Mouse (Mus musculus): ENCODE measurements around the gene Baz1a.

Baz1a gene

DNA sequence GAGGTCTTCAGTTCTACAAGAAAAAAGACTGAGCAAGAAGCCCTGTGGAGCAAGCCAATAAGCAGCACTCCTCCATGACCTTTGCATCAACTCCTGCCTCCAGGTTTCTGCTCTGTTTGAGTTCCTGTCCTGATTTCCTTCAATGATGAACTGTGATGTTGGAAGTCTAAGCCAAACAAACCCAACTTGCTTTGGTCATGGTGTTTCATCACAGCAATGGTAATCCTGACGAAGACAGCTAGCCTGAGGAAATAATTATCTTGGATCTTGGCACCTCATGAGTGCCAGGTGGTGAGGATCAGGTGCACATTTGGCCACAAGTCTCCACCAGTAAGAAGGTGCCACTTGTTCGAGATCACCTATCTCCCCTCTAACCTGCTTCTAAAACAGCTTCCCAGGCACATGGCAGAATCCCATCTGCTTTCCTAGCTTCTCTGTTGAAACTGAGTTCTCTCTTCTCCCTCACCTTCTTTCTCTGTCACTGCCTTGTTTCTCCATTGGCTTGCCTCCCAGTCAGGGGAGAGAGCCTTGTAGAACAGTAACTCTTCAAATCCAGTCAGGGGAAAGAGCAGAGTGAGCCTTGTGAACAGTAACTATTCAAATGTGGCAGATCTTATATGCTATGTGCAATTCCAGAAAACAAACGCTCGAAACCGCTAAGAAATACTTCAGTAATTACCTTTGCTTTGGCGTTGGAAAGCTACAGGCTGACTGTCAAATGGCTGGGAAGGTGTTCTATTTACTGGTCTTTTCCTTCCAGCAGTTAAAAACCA, at the start of gene Baz1a:
TSS of gene Baz1a (minus strand) at position 723 of the 773 bp plus-strand sequence.
- DNase-seq (ENCODE audit: low read depth, low spot score): no peak

DNA sequence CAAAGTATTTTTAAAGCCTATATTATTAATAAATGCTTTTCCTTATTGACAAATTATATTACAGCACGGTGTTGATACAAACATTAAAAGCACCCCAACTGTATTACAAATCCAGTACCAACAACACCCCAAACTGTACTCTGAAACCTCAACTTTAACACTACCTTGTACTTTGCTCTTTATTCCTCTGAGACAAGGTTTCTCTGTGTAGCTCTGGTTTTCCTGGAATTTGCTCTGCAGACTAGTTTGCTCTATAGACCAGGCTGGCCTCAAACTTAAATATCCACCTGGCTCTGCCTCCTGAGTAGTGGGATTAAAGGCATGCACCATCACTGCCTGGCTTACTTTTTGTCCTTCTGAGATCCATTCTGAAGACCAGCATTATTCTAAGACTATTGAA, 48.0 kb upstream of the Baz1a start:
- no peak for DNase-seq (ENCODE audit: low read depth, low spot score)

DNA sequence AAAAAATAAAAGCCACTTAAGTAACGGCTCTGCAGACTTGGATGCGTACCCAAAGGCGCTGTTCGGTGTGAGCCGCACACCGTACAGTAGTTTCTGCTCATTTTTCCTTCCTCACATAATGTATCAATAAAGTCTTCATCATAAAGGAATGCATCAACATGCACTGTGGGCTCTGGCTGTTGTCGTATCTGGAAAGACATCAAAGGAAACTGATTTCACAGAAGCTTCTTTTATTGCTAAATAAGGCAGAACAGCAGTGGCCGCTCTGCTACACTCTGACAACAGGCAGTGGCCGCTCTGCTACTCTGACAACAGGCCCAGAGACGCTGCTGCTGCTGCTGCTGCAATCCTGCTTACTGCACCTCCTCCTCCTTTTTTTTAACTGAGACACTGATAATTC, 46.9 kb upstream of the Baz1a start:
- DNase-seq (ENCODE audit: low read depth, low spot score): no peak

DNA sequence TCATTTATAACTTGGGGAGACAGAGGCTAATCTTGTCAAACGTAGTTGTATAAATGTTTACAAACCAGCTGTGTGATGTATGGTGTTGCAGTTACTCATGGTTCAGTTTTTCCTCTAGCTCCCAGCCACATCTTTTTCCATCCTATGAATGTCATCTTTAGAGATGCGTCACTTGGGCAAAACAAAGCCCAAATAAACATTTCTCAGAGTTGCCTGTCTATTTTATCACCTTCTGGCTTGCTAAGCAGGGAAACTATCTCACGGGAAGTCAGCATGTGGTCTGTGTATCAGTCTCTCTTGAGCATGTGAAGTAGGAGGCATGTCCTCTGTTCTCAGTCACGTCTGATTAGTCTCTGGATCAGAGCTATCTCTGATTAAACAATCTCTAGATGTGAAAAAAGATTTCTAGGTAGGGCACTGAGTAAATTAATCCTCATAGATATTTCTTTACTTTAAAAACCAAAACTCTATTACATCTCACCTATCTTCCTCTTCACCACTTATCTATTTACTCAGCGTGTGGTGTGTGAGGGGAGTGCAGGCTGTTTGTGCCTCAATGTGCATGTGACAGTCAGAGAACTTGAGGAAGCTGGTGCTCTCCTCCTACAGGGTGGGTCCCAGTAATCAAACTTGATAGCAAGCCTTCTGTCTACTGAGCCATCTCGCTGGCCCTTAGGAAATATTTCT, 46.2 kb upstream of the Baz1a start:
- no peak for DNase-seq (ENCODE audit: low read depth, low spot score)

DNA sequence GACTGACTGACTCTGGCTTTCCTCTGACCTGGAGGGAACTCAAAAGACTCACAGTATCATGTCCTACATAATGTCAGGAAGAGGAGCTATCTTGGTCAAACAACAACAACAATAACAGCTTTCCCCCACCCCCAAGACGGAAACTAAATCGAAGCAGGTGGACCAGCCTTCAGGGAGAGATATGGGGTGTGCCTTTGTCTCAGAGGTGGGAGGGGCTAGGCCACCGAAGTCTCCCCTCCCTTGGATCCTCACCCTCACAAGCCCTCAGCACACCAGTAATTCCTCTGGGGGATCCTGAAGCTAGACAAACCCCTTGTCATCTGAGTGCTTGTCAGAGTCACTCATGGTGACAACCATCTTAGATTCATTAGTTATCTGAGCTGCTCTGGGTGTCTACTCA, 45.7 kb upstream of the Baz1a start:
- no peak for DNase-seq (ENCODE audit: low read depth, low spot score)

DNA sequence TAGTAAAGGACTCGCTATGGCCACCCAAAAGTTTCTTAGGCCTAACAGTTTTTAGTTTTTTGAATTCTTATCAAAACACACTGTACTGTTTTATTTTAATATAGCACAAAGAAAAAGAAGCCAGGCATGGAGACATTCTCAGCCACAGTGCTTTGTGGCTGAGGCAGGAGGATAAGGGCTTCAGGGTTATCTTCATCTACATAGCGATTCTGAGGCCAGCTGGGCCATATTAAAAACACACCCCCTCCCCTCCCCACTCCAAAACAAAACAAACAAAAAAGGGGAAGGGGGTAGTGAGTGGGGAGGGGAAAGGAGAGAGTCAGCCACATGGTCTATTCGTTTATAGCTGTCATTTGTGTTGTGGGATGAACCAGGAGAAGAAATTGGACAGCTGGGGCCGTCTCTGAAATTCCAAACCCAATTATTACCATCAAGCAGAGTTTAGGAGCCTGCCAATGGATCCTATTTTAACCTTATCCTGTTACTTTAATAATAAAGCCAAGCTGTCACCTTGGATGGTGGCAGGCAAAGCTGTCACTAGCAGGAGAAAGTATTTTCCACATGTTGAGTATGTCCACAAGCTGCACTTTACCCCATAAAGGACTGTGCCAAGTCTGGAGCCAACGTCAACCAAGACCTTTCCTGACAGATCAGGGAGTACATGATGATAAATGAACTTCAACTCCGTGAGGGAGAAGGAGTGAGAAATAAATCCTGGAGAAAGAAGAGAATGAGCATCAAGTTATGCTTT, 44.9 kb upstream of the Baz1a start:
- DNase-seq (ENCODE audit: low read depth, low spot score): no peak

DNA sequence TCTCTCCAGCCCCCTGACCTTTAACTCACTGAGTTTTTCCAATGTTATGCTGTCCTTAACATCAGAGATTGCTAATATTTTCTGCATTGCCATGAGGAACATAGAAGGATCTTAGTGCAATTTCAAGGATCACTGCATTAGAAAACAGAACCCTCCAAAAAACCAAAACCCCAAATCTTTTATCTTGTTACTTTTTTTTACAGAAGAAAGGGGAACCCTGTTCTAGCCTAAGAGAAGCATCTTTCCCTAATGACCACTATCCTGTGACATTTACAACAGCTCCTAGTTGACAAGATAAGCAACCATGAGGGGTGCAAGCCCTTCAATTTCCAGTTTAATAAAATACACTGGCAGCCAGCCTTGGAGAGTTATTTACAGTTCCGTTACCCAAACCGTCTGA, 42.6 kb upstream of the Baz1a start:
- DNase-seq (ENCODE audit: low read depth, low spot score): no peak

DNA sequence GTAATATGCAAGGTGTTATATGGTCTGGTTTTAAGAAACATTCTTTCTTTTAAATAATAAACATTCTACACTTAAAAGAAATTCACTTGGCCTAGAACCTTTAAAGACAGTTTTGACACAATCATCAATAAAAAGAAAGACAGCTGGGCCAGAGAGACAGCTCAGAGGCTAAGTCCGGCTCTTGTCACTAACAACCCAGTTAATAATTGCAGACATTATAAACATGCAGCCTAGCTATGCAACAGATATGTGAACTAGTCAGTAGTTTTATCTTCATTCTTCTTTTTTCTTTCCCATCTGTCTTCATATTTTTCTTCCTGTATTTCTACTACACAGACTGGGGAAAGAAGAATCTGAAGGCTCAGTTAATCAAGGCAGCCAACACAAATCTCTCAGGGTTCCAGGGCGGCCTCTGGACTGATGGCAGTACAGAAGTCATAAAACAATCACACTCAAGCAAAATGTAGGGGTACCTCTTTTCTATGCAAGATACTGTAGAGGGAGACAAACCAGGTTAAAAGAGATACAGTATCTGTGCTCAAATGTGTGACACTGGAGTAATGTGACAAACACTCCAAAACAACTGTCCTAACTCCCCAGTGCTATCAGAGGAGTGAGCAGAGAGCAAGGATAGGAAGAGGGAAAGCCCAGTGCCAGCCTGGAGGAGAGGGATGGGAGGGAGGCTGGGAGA, 40.5 kb upstream of the Baz1a start:
- no peak for DNase-seq (ENCODE audit: low read depth, low spot score)

DNA sequence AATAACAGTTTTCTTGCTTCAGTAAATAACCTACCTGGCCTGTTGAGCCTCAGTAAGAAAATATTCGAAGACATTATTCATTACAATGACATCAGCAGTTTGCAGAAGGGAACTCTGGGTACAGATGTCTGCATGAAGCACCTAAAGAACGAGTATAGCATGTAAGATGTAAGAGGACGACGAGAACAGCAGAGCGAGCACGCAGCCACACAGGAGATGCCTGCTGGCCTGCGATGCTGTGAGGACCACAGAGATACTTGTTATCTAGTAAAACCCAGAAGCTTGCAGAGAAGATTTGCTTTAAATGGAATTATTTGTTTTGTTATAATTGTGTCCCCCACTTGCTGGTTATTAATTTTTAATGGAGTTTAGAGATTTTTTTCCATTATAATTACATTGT, 39.1 kb upstream of the Baz1a start:
- DNase-seq (ENCODE audit: low read depth, low spot score): no peak

DNA sequence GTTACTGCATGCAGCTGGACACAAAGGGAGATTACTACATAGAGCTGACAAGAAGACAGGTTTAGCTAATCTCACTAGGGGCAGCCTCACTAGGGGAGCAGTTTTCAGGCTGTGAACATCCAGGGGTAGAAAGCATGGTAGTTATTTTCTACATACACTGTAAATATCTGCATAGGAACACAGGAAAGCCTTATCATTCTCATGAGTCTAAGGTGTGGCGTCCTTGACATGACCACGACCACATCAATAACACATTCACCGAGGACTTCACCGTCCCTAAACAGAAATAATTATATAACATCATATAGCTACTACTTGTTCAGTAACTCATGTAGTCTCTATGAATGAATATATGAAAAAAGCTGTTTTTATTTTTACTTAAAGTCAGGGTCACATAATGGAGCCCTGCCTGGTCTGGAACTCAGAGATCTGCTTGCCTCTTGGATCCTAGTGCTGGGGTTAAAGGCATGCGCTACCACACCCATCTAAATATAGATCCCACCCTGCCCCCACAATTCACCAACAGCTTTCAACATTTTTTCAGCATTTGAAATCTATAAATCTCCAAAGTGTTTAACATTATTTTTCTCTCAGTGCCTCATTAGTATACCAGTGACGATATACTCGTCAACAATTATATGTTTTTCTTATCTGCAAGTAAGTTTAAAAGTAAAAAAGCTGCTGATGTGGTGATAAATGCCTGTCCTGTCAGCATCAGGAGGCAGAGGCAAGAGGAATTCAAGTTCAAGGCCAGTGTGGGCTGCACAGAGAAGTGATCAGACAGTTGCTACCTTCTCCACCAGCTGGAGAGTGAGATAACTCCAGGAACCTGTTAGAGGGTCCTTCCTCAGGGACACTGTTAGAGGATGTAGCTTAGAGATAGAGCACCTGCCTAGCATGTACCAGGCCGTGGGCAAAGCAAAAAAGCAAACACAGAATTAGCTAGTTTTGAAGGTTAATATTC, 37.3 kb upstream of the Baz1a start:
- DNase-seq (ENCODE audit: low read depth, low spot score): no peak

DNA sequence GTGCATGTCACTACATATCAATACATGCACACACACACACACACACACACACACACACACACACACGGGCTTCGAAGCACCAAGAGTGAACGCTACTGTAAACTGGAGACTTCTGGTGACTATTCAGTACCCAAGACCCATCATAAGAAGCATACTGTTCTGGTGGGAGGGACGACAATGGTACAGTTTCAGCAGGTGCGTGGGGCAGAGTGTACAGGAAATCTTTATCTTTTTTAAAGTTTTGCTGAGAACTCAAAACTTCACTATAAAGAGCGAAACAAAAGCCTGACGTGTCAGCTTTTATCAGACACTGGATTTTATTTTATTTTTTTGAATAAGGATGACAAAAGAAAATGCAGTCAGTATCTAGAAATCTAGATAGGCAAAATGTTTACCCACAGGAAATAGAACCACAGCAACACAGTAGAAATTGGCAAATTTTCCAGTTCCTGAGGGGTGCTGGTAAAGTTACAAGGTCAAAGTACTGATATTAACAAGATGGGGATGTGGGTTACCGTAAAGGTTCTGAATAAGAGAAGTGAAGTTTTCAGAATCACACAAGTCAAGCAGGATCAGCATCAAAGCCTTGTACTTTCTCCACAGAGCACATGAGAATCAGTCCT, 35.7 kb upstream of the Baz1a start:
- no peak for DNase-seq (ENCODE audit: low read depth, low spot score)

DNA sequence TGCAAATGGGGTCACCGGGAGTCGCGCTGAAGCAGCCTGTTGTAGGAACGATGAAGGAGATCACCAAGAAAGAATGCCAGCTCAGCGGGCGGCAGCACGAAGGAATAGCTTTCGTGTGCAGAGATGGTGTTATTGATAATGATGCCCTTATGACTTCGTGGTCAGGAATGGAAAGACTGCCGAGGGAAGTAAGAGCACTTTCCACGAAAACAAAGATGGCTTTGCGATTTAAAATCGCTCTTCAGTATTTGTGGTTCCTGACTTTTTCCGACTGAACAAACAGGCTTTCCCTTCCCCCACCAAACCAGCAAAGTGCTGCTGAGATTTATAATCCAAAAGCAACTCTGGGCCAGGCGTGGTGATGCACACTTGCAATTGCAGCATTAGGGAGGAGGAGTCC, 26.9 kb upstream of the Baz1a start:
- no peak for DNase-seq (ENCODE audit: low read depth, low spot score)

DNA sequence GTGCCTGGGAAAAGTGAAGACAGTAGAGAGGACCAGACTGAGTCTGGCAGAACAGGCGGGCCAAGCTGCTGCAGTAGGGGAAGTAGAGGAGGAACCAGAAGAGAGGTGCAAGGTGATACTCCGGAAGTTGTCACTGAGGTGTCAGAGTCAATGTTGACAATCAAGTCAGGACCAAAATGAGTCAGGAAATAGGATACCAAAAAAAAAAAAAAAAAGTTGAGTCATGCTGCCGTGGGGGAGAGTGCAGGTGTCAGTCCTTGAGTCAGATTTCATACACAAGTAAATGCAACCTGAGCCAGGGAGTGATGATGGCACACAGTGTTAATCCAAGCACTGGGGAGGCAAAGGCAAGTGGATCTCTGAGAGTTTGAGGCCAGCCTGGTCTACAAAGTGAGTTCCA, 12.9 kb upstream of the Baz1a start:
- DNase-seq (ENCODE audit: low read depth, low spot score): no peak

DNA sequence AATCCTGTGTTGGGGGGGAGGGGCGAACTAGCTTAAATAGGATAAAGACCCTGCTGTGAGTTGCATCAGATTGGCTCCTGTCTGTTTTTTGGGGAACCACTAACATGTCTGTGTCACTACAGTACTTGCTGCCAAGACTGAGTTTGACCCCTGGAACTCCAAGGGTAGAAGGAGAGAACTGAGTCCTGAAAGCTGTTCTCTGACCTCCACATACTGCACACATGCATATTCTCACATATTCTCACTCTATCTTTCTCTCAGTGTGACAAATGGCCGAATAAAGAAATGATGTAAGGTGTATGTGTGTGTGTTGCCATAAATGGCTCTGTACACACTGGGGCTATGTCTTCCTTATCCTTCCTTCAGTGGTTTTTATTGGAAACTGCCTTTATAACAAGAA, 9.1 kb upstream of the Baz1a start:
- DNase-seq (ENCODE audit: low read depth, low spot score): no peak

DNA sequence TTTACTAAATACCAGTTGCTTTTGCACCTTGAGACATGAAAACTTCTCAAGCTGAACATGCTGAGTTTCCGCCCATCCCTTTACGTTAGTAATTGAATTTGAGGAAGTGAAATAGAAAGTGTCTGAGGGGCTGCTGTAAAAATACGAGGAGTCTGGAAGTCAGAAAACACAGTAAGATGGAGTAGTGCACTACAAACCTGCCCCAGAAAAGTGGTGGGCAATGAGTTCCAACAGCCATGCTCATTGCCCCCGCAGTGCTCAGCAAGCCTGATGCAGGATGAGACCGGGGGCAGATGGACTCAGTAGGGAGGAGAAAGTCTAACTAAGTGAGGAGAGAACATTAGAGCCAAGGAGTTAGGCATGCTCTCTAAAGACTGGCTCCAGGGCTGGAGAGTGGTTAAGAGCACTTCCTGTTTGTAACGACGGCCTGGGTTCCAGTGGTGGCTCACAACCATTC, 5.3 kb upstream of the Baz1a start:
- DNase-seq (ENCODE audit: low read depth, low spot score): no peak

DNA sequence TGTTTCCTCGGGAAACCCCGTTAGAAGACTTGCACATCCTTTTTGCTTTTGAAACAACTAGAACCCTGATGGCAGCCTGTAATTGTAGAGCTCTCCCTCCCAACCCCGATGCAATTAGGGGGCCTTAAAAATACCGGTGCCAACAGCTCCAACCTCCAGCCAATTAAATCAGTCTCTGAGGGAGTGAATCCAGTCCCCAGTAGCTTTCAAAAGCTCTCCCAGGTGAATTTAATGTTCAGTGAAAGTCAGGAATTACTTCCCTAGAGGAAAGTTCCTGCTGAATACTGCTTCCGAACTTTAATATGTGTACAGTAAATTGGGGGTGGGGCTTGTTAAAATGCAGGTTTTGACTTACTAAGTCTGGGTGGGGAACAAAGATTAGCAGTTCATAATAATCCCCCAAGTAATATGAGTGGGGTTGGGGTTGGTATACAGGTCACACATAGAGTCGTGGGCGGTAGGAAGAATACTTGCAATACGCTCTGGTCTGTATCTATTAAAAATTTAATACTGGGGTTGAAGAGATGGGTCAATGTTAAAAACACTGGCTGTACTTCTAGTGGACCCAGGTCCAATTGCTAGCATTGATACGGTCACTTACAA, 3.1 kb upstream of the Baz1a start:
- no peak for DNase-seq (ENCODE audit: low read depth, low spot score)

DNA sequence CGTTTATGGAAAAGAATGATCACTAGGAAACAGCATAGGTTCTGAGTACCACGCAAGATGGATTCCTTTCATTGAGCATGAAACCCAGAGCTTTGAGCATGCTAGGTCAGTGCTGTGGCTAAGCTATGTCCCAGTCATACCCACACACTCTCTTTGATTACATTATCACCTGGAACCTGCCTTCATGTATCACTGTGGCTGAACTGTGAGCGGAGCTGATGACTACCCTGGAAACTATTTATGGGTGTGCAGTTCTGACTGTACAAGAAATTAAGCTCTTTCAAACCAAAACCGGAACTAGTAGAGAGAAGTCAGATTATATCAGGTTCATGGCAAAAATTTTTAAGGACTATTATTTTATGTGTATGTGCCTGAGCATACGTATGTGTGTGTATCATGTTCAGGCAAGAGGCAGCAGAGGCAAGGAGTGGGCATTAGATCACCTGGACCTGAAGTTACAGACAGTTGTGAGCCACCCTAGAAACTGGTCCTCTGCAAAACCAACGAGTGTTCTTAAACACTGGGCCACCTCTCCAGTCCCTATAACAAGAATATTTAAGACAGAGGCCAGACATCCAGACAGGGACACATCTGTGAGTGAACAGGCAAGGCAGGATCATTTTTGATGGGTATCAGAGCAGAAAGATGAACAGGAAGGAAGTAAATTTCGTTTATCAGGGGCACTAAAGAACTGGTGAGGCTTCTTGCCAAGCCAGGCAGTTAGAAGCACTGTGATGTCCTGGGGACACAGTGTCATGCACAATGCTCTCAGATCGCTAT, 2.4 kb upstream of the Baz1a start:
- no peak for DNase-seq (ENCODE audit: low read depth, low spot score)

DNA sequence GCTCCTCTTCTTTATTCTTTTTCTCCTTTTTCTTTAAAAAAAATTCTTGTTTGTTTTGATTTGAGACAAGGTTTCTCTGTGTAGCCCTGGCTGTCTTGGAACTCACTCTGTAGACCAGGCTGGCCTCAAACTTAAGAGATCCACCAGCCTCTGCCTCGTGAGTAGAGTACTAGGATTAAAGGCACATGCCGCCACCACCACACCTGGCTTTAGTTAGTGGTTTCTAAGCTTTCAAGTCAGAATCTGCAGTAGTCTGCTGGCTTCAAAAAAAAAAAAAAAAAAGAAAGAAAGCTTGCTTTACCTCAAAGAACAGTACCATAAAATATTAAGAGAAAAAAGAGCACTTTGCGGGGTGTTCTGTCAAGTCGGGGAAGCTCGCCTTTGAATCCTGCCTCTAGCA, 1.3 kb upstream of the Baz1a start:
- DNase-seq (ENCODE audit: low read depth, low spot score): no peak

DNA sequence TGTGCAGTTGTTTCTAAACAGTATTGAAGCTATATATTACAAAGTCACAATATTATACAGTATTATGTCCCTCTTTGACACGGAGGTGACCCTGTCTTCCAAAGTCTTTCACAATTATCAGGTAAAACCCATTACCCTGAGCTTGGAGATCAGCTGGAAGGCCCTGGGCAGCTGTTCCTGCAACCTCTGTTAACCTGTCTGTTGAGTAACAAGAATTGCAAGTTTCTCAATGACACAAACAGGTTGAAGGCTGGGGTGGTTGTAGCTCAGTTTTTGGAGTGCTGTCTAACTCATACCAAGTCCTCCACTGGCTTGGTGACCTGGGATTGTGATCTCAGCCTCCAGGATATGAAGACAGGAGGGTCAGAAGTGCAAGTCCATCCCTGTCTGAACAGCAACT, 1.1 kb downstream of the Baz1a start:
- no peak for DNase-seq (ENCODE audit: low read depth, low spot score)

Data from R1 (cell line).